Mouse (Mus musculus) heart, embryonic 15.5 days (tissue): ENCODE results near the gene Mep1a. TPM values are rescaled to one million over a fixed set of nuclear protein-coding genes. Genes with fewer than 3 reads are reported as not detected.
"Not testable (repeated sequence)": the region's sequence is repeated elsewhere in the genome, so short reads cannot be mapped to it uniquely, and the experiment has no call there.

Experiments
- ATAC-seq: fragments of 200-750 bp; cut with Nextera tagmentation; replicated peaks from 2 replicates; pipeline ENCODE4 v1.8.0; 2017; ENCODE audit warnings: low read depth, moderate TSS enrichment; ENCODE audit not compliant: insufficient number of reproducible peaks, insufficient read depth, low FRiP score
- H3K27ac ChIP-seq: fragments of 300-500 bp; sonication (generic); 2 replicates; pipeline ENCODE4 v1.5.1; 2015; ENCODE audit warnings: mild to moderate bottlenecking, inconsistent platforms
- H3K27me3 ChIP-seq: fragments of 300-500 bp; sonication (generic); 2 replicates; pipeline ENCODE4 v1.6.1; 2015; ENCODE audit warnings: inconsistent platforms
- H3K36me3 ChIP-seq: fragments of 300-500 bp; sonication (generic); 2 replicates; pipeline ENCODE4 v1.6.1; 2015; ENCODE audit warnings: mild to moderate bottlenecking, inconsistent platforms
- H3K4me1 ChIP-seq: fragments of 300-500 bp; sonication (generic); replicated peaks from 2 replicates; pipeline ENCODE4 v1.6.1; 2015; ENCODE audit warnings: inconsistent platforms
- H3K4me2 ChIP-seq: fragments of 300-500 bp; sonication (generic); 2 replicates; pipeline ENCODE4 v1.6.1; 2015; ENCODE audit warnings: inconsistent platforms, mild to moderate bottlenecking, moderate library complexity
- H3K4me3 ChIP-seq: fragments of 300-500 bp; sonication (generic); 2 replicates; pipeline ENCODE4 v1.5.1; 2015; ENCODE audit warnings: mild to moderate bottlenecking, inconsistent platforms
- H3K9ac ChIP-seq: fragments of 300-500 bp; sonication (generic); 2 replicates; pipeline ENCODE4 v1.6.1; 2015; ENCODE audit warnings: mild to moderate bottlenecking, inconsistent platforms
- H3K9me3 ChIP-seq: fragments of 300-500 bp; sonication (generic); replicated peaks from 2 replicates; pipeline ENCODE4 v1.6.1; 2016; ENCODE audit warnings: inconsistent platforms
- WGBS: fragments of 180-500 bp; shearing (Covaris S2); methylation state at CpG from one replicate; pipeline ENCODE4 v1.1.7; 2015; ENCODE audit warnings: mixed read lengths; 5-methylcytosine and 5-hydroxymethylcytosine counted together
- polyA plus RNA-seq: library from polyadenylated mRNA; unstranded; fragments of >200 nt; fragmentation: Nextera tagmentation; extraction: Ambion mirVana; gene quantifications from 2 replicates; pipeline ENCODE4 v1.2.1, GENCODE M21; 2015

The Mep1a gene
- not detected in 2 replicates for polyA plus RNA-seq

DNA sequence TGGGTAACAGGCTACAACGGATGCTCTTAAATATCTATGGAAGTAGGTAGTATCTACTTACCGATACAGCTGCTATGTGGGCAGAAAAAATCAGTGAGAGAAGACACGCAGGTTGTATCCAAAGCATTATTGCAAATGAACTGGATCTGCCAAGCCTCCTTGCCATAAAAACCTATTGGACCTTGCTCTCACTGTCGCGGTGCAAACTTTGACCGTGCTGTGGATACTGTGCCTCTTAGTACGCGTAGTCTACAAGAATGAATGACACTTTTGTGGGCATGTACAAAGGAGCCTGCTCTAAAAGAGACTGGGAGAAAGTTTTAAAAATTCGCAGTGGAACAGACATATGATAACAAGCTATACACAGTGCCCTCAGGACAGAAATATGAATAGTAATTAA is at the start of gene Mep1a:
Gene Mep1a, minus strand, starts transcription at position 221 of the 400 bp plus-strand sequence.
- no peaks in the 10 kb centered on the region for H3K27me3 ChIP-seq
- H3K9me3 ChIP-seq = no peaks in the 10 kb centered on the region
- no peaks in the 10 kb centered on the region for H3K36me3 ChIP-seq
- no peaks in the 10 kb centered on the region for H3K4me1 ChIP-seq
- H3K9ac ChIP-seq = no peak within 1 kb of the TSS
- no peak within 1 kb of the TSS for H3K27ac ChIP-seq
- no peak for ATAC-seq
- 90% methylated on average over 9 of the region's 9 CpGs for WGBS
- H3K4me2 ChIP-seq = no peak within 1 kb of the TSS
- no peak within 1 kb of the TSS for H3K4me3 ChIP-seq

DNA sequence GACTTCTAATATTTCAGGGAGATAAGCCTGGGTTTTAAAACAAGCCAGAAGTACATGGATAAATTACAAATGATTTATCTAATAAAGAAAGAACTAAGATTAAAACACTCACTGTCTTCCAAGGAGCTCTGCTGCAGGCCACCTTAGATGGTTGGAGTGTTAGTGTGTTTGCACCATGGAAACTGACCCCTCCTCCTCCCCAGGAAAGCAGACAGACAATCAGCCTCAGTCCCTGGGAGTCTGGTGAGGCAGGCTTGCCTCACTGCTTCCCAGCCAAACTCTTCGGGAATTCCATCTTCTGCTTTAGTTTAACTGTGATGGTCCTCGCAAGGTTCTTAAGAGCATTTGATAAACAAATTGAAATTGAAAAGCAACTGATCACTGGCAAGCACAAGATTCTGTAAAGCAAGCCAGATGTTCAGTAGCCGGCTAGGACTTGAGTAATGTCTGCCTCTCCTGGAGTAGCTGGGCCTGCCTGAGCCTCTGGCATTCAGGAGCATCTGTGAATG is 48.6 kb upstream of the Mep1a start:
- H3K4me1 ChIP-seq = peaks cover 5% of the 10 kb centered on the region
- 37% methylated on average over 3 of the region's 3 CpGs for WGBS
- no peak overlapping the region for H3K4me3 ChIP-seq
- no peak overlapping the region for H3K27ac ChIP-seq
- no peak overlapping the region for H3K9ac ChIP-seq
- no peaks in the 10 kb centered on the region for H3K27me3 ChIP-seq
- no peak for ATAC-seq
- H3K4me2 ChIP-seq = no peak overlapping the region
- H3K9me3 ChIP-seq = no peaks in the 10 kb centered on the region
- no peaks in the 10 kb centered on the region for H3K36me3 ChIP-seq

DNA sequence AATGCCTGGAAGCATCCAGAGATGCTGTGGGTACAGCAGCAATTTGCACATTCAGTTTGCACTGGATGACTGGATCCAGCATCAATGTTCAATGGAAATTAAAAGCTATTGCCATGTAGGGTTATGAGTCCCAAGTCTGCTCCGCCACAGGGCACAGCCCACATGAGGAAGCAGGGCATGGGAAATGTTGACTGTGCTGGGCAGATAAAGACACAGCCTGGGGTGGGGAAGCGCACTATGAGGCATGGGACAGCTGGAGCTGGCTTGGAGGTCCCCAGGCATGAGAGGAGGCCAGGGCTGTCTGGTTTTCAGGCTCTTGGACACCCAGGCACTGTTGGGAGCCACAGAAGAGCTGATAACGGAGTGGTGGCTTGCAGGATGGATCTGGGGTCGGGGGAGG is 41.4 kb upstream of the Mep1a start:
- WGBS = 72% methylated on average over 4 of the region's 4 CpGs
- H3K27ac ChIP-seq = no peak overlapping the region
- ATAC-seq = no peak
- H3K27me3 ChIP-seq = no peaks in the 10 kb centered on the region
- H3K4me2 ChIP-seq = no peak overlapping the region
- H3K4me1 ChIP-seq = no peaks in the 10 kb centered on the region
- H3K9ac ChIP-seq = no peak overlapping the region
- no peak overlapping the region for H3K4me3 ChIP-seq
- H3K9me3 ChIP-seq = no peaks in the 10 kb centered on the region
- H3K36me3 ChIP-seq = no peaks in the 10 kb centered on the region

DNA sequence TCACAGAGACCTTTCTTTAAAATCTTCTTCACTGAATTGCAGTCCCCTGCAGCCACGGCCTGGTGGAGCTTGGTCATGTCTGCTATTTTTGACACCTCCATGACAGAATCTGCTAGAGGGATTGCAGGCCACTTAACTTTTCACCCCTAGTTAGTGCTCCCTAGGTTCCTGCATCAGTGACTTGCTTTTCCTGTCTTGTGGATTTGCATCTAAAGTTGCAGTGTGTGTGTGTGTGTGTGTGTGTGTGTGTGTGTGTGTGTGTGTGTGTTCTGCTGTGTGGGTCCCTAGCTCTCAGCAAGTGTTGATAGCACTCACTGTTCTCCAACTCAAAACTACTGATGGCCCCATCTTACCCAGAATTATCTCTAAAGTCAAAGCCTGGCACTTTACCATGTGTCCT is 40.9 kb upstream of the Mep1a start, which contains the start of gene Ankrd66:
Gene Ankrd66, minus strand, starts transcription at position 101 of the 400 bp plus-strand sequence.
- 13% methylated on average over 1 of the region's 1 CpGs for WGBS
- H3K9ac ChIP-seq = no peak within 1 kb of the TSS
- no peak for ATAC-seq

DNA sequence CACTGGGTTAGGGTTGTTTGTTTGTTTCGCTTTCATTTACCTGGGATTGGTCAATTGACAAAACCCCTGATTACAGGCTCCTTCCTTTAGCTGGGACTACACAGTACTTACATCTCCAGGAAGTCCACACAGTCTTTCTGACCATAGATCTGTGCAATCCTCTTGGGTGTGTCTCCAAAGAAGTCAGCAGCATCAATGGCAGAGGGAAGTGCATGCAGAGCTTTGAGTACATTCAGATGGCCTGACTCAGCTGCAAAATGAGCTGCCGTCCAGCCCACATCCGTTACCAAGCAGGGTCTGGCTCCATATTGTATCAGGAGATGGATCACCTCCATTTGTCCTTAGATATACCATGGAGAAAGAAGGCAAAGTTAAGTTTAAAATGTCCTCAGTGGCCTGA is 36.2 kb upstream of the Mep1a start:
- Histone ChIP-seq H3K4me3 (no peak overlapping the region), H3K9me3 (no peaks in the 10 kb centered on the region), H3K4me2 (no peak overlapping the region), H3K9ac (no peak overlapping the region), H3K4me1 (peaks cover 9% of the 10 kb centered on the region), H3K27me3 (0 out of 2 replicates have a peak, but pooled peaks cover 2% of the 10 kb centered on the region), H3K27ac (no peak overlapping the region), H3K36me3 (no peaks in the 10 kb centered on the region)
- no peak for ATAC-seq
- WGBS = 81% methylated on average over 3 of the region's 3 CpGs

More for the DNA sequence above, 40.9 kb upstream of the Mep1a start, which contains the start of gene Ankrd66:
- Histone ChIP-seq H3K4me2 (no peak within 1 kb of the TSS), H3K27me3 (no peaks in the 10 kb centered on the region), H3K4me3 (no peak within 1 kb of the TSS), H3K36me3 (no peaks in the 10 kb centered on the region), H3K9me3 (no peaks in the 10 kb centered on the region), H3K4me1 (no peaks in the 10 kb centered on the region), H3K27ac (no peak within 1 kb of the TSS)

DNA sequence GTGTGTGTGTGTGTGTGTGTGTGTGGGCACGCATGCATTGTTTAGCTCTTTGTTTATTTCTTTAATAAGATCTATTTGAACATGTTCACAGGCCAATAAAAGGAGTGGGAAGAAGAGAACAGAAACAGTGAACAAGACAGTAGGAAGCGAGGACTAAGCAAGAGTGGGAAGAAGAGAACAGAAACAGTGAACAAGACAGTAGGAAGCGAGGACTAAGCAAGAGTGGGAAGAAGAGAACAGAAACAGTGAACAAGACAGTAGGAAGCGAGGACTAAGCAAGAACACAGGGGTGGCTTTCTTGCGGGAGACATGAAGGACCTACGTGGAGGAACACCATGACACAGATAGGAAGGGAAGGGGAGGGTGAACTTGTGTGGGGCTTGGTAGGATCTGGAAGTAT is 34.2 kb upstream of the Mep1a start:
- not testable (repeated sequence) for H3K4me3 ChIP-seq, H3K36me3 ChIP-seq, ATAC-seq, H3K9ac ChIP-seq, H3K9me3 ChIP-seq, H3K27ac ChIP-seq, H3K4me1 ChIP-seq, H3K27me3 ChIP-seq, H3K4me2 ChIP-seq
- WGBS = 80% methylated on average over 6 of the region's 6 CpGs

DNA sequence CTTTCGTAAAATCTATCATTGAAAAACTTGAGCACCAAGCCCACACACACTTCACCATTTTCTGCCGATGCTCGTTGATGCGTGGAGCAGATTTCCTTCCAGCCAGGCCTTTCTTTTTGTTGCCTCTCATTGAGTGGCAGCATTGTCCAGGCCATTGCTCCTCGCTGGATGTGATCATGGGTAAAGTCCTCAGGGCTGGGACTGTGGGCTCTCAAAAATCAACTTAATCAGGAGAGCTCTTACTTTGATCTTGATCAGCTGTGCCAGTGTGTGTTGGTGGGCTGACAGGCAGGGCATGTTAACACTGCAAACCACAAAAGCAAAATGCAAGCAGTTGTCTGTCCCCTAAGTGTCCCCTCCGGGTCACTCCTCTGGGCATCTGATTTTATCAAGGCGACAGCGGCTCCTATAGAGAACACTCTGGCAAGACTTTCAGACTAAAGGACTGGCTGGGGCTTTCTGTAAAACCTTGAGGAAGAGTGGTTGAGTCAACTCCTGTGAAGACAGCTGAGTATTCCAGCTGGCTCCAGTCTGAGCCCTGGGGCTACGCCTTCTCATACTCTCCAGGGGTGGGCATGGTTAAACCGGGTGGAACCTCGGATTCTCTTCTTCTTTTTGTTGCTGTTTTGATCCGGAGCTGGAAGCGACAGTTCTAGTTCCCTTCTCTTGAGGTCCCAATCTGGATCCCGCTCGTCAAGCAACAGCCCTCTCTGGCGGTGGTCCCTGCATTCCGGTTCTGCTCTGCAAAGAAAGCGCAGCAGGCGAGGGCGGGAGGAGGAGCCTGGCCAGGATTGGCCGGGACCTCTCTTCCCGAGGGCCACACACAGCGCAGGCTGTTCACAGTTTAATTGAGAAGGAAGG is 32.0 kb upstream of the Mep1a start:
- Histone ChIP-seq H3K4me2 (peak overlapping the region; percentile 67), H3K27me3 (0 out of 2 replicates have a peak, but pooled peaks cover 2% of the 10 kb centered on the region), H3K9me3 (no peaks in the 10 kb centered on the region), H3K36me3 (no peaks in the 10 kb centered on the region), H3K27ac (0 out of 2 replicates have a peak overlapping the region, but pooled peaks have one; percentile 22), H3K9ac (peak overlapping the region; percentile 40; the same call in 1 of the 2 replicates), H3K4me1 (peaks cover 9% of the 10 kb centered on the region), H3K4me3 (peak overlapping the region; percentile 39)
- ATAC-seq = peak; percentile 69
- WGBS = 16% methylated on average over 23 of the region's 23 CpGs

DNA sequence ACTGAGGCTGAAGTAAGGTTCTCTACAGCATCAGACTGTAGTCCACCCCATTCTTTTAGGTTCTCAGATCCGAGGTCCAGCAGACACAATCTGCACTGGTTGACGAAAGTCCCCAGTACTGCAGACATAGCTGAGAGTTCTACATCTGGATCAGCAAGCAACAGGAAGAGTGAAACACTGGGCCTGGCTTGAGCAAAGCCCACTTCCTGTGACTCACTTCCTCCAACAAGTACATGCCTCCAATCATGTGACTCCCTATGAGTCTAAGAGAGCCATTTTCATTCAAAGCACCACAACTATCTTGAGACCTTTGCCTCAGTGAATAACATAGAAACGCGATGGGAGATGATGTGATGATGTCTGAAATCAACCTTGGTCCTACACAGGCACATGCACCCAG is 28.6 kb upstream of the Mep1a start:
- H3K27me3 ChIP-seq = no peaks in the 10 kb centered on the region
- no peaks in the 10 kb centered on the region for H3K9me3 ChIP-seq
- H3K4me2 ChIP-seq = no peak overlapping the region
- no peak overlapping the region for H3K9ac ChIP-seq
- WGBS = 89% methylated on average over 4 of the region's 4 CpGs
- ATAC-seq = no peak
- H3K36me3 ChIP-seq = no peaks in the 10 kb centered on the region
- no peak overlapping the region for H3K27ac ChIP-seq
- no peak overlapping the region for H3K4me3 ChIP-seq
- H3K4me1 ChIP-seq = peaks cover 9% of the 10 kb centered on the region

DNA sequence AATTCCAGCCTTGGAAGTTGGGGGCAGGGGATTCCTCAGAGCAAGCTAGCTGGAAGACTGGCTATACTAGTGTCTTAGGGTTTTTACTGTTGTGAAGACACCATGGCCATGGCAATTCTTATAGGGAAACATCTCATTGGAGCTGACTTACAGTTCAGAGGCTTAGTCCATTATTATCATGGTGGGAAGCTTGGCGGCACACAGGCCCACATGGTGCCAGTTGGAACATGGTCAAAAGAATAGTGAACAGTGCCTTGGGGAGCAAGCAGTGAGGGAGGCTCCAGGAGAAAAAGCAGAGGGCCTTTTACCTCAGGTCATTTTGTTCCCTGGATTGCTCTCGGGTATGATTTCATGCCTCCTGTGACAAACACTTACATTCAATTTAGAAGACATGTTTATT is 27.9 kb upstream of the Mep1a start:
- 85% methylated on average over 2 of the region's 2 CpGs for WGBS
- H3K4me3 ChIP-seq = no peak overlapping the region

DNA sequence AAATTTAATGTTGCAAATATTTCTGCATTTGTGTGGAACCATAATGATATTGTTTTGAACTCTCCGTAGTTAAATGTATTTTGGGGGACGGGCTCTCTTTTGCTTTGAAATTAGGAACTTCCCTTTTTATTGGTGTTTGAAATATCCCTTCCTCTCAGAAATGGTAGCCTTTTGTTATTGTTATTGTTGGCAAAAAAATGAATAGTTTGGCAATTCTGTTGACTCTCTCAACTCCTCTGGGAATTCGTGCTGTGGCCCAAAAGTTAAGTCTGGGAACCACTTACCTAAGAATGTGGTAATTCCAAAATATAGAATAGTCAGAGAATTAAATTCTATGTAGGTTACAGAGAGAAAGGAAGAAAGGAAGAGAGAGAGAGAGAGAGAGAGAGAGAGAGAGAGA is 17.6 kb upstream of the Mep1a start:
- Histone ChIP-seq H3K9me3 (no peaks in the 10 kb centered on the region), H3K4me2 (no peak overlapping the region), H3K9ac (no peak overlapping the region), H3K36me3 (no peaks in the 10 kb centered on the region), H3K27me3 (no peaks in the 10 kb centered on the region; the same call in 1 of the 2 replicates), H3K4me1 (0 out of 2 replicates have a peak, but pooled peaks cover 3% of the 10 kb centered on the region), H3K27ac (no peak overlapping the region), H3K4me3 (no peak overlapping the region)
- no peak for ATAC-seq
- 72% methylated on average over 3 of the region's 3 CpGs for WGBS

More for the DNA sequence above, 27.9 kb upstream of the Mep1a start:
- Histone ChIP-seq H3K4me1 (peaks cover 9% of the 10 kb centered on the region), H3K27me3 (no peaks in the 10 kb centered on the region), H3K9ac (no peak overlapping the region), H3K27ac (no peak overlapping the region), H3K36me3 (no peaks in the 10 kb centered on the region), H3K9me3 (no peaks in the 10 kb centered on the region), H3K4me2 (no peak overlapping the region)
- no peak for ATAC-seq

DNA sequence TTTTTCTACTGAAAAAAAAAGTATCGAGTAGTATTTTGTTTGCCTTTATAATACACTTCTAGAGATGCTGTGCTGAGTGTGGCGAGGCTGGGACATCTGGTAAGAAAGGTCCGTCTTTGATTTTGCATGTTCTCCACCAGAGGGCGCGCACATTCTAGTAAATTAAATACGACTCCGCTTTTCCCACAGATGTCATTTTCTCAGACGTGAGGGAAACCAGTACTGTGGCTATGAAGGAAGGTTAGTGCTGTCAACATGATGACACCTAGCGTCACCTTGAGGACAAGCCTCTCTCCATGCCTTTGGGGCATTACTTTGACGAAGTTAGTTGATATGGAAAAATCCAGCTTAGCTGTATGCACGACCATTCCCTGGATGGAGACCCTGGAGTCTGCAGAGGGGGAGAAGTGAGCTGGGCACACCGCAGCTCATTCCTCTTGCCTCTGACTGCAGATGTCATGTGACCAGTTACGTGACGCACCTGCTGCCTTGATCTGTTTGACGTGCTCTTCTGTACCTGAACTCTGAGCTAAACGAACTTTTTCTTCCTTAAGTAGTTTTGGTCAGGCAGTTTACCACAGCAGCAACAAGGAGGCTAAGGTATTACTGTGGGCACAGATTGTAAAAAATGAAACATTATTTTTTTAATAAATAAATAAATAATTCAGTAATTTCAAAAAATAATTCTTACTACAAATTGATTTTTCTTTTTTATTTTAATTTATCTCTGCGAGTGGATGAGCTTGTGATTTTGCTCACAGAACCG is 16.2 kb upstream of the Mep1a start:
- Histone ChIP-seq H3K4me2 (peak overlapping the region; percentile 19), H3K27ac (no peak overlapping the region), H3K9ac (no peak overlapping the region), H3K36me3 (no peaks in the 10 kb centered on the region), H3K4me1 (0 out of 2 replicates have a peak, but pooled peaks cover 3% of the 10 kb centered on the region), H3K4me3 (no peak overlapping the region), H3K9me3 (no peaks in the 10 kb centered on the region), H3K27me3 (no peaks in the 10 kb centered on the region; the same call in 1 of the 2 replicates)
- ATAC-seq = 0 out of 2 replicates have a peak, but pooled peaks have one; percentile 14
- WGBS = 24% methylated on average over 18 of the region's 18 CpGs
